Mouse (Mus musculus): Measurements from ENCODE around the gene Gstk1.

- TF ChIP-seq MAFK (IDR thresholded peaks at IDR 0.05; ENCODE audit: insufficient read depth, low read depth, low read length) (no peak), ZC3H11A (IDR thresholded peaks at IDR 0.05; ENCODE audit: borderline replicate concordance, low read depth, low read length) (no peak), HCFC1 (IDR thresholded peaks at IDR 0.05; ENCODE audit: borderline replicate concordance, insufficient read depth, low read length) (no peak), CHD2 (IDR thresholded peaks at IDR 0.05; ENCODE audit: low read depth, low read length) (no peak), ZNF384 (IDR thresholded peaks at IDR 0.05; ENCODE audit: low read depth, low read length) (no peak)
Measured at GRCm38 (mm10) chr6:42251791-42252190, 6.1 kb downstream of the Gstk1 start.
